17 mouse cellular contexts compared by ENCODE assay signal in genomic region chr16:16965149-16965548, GRCm38 (mm10). TPM values are rescaled to one million over a fixed set of nuclear protein-coding genes. Genes with fewer than 3 reads are reported as not detected.
DNase-seq lines count a peak whose midpoint lies in the region; ATAC-seq lines count a peak whose summit lies in the region.
"Had no signal": no experiment of that assay in that cellular context is flagged by ENCODE, and none has a peak within 500 bp of the region (broad histone marks: within the 10 kb centered on the region; RNA-seq: fewer than 3 reads in every experiment).

No protein-coding gene starts in this region.

- peaks cover 2% of the 10 kb centered on the region; the same call in 1 of the 2 replicates for H3K4me1 ChIP-seq in liver, embryonic 11.5 days (replicated peaks; ENCODE audit: control insufficient read depth, insufficient read depth, low read length)
- H3K4me1 ChIP-seq in liver, embryonic 15.5 days (replicated peaks) = peaks cover 7% of the 10 kb centered on the region; the same call in 1 of the 2 replicates
- H3K4me1 ChIP-seq in forebrain, embryonic 16.5 days (replicated peaks; ENCODE audit: control insufficient read depth, insufficient read depth, low read length) = no peaks in the 10 kb centered on the region
- H3K4me1 ChIP-seq: embryonic facial prominence, embryonic 10.5 days; forebrain, embryonic 13.5 days; heart, embryonic 12.5 days; hindbrain, embryonic 10.5 days; hindbrain, embryonic 15.5 days had no signal

- H3K9ac ChIP-seq in liver, embryonic 11.5 days (ENCODE audit: low read depth, low read length) = no peak overlapping the region
- no peak overlapping the region for H3K9ac ChIP-seq in liver, embryonic 15.5 days
- no peak overlapping the region for H3K9ac ChIP-seq in forebrain, embryonic 16.5 days (replicated peaks; ENCODE audit: low read depth, low read length)
- H3K9ac ChIP-seq: forebrain, embryonic 13.5 days; heart, embryonic 12.5 days; hindbrain, embryonic 15.5 days had no signal

- no peaks in the 10 kb centered on the region for H3K9me3 ChIP-seq in liver, embryonic 11.5 days (ENCODE audit: control insufficient read depth, low read length)
- H3K9me3 ChIP-seq in liver, embryonic 15.5 days (replicated peaks) = no peaks in the 10 kb centered on the region
- no peaks in the 10 kb centered on the region for H3K9me3 ChIP-seq in forebrain, embryonic 16.5 days (ENCODE audit: control insufficient read depth, low read length)
- H3K9me3 ChIP-seq: embryonic facial prominence, embryonic 10.5 days; forebrain, embryonic 13.5 days; heart, embryonic 12.5 days; hindbrain, embryonic 10.5 days; hindbrain, embryonic 15.5 days had no signal

- no peaks in the 10 kb centered on the region for H3K36me3 ChIP-seq in liver, embryonic 11.5 days (ENCODE audit: control insufficient read depth, insufficient read depth, low read length)
- H3K36me3 ChIP-seq in liver, embryonic 15.5 days (replicated peaks) = no peaks in the 10 kb centered on the region
- no peaks in the 10 kb centered on the region for H3K36me3 ChIP-seq in forebrain, embryonic 16.5 days (ENCODE audit: control insufficient read depth, insufficient read depth)
- H3K36me3 ChIP-seq: embryonic facial prominence, embryonic 10.5 days; heart, embryonic 12.5 days; hindbrain, embryonic 10.5 days; hindbrain, embryonic 15.5 days had no signal

- H3K27me3 ChIP-seq in liver, embryonic 11.5 days (replicated peaks; ENCODE audit: control insufficient read depth, insufficient read depth, low read length) = no peaks in the 10 kb centered on the region
- H3K27me3 ChIP-seq in liver, embryonic 15.5 days = no peaks in the 10 kb centered on the region
- H3K27me3 ChIP-seq in forebrain, embryonic 16.5 days (replicated peaks; ENCODE audit: control insufficient read depth, insufficient read depth, low read length) = no peaks in the 10 kb centered on the region
- H3K27me3 ChIP-seq: CH12.LX; forebrain, embryonic 13.5 days; heart, embryonic 12.5 days; hindbrain, embryonic 15.5 days had no signal

- peak; percentile 85 for ATAC-seq in liver, embryonic 11.5 days (replicated peaks; ENCODE audit: low FRiP score)
- ATAC-seq in liver, embryonic 15.5 days (ENCODE audit: insufficient read depth) = peak; percentile 49
- ATAC-seq in forebrain, embryonic 16.5 days = no peak
- ATAC-seq: forebrain, embryonic 13.5 days had no signal

- no peak overlapping the region for H3K4me3 ChIP-seq in liver, embryonic 11.5 days (ENCODE audit: low read depth, low read length)
- no peak overlapping the region for H3K4me3 ChIP-seq in liver, embryonic 15.5 days (replicated peaks)
- H3K4me3 ChIP-seq in forebrain, embryonic 16.5 days (replicated peaks; ENCODE audit: low read length) = no peak overlapping the region
- H3K4me3 ChIP-seq: embryonic facial prominence, embryonic 10.5 days; forebrain, embryonic 13.5 days; gastrocnemius, adult 2 months; heart, embryonic 12.5 days; hindbrain, embryonic 10.5 days; hindbrain, embryonic 15.5 days had no signal

- peak; percentile 92 for DNase-seq in MEL-GATA-1-ER (ENCODE audit: extremely low read depth, low read depth)
- DNase-seq in liver, embryonic 11.5 days (ENCODE audit: low spot score) = no peak
- no peak for DNase-seq in adrenal gland, adult 18-20 months (ENCODE audit: low spot score in 2 of 2)
- DNase-seq in right cerebral cortex, adult 18-20 months = no peak
- DNase-seq: adrenal gland, postnatal 10 days; cerebellum, adult 2 months; cerebellum, postnatal 10 days; gastrocnemius, adult 2 months; gastrocnemius, postnatal 25 days had no signal

- no peak overlapping the region for H3K4me2 ChIP-seq in liver, embryonic 11.5 days
- no peak overlapping the region for H3K4me2 ChIP-seq in liver, embryonic 15.5 days
- no peak overlapping the region for H3K4me2 ChIP-seq in forebrain, embryonic 16.5 days (ENCODE audit: low read length)
- H3K4me2 ChIP-seq: forebrain, embryonic 13.5 days; heart, embryonic 12.5 days; hindbrain, embryonic 15.5 days had no signal

- WGBS in liver, embryonic 11.5 days = 18% methylated on average over 1 of the region's 1 CpGs
- 17% methylated on average over 1 of the region's 1 CpGs for WGBS in liver, embryonic 15.5 days (ENCODE audit: insufficient replicate concordance)
- 66% methylated on average over 1 of the region's 1 CpGs for WGBS in forebrain, embryonic 16.5 days

- H3K27ac ChIP-seq in liver, embryonic 11.5 days (ENCODE audit: low read depth, low read length) = no peak overlapping the region
- no peak overlapping the region for H3K27ac ChIP-seq in liver, embryonic 15.5 days (replicated peaks)
- no peak overlapping the region for H3K27ac ChIP-seq in forebrain, embryonic 16.5 days (ENCODE audit: low read length)
- H3K27ac ChIP-seq: embryonic facial prominence, embryonic 10.5 days; forebrain, embryonic 13.5 days; gastrocnemius, adult 2 months; hindbrain, embryonic 10.5 days; hindbrain, embryonic 15.5 days had no signal

RNA-seq across cellular contexts. Expression of gene Mapk1, which starts 18.0 kb away (rescaled TPM):
- polyA plus RNA-seq in liver, embryonic 11.5 days (2014; fragmentation: Nextera tagmentation; extraction: Ambion mirVana) = 177 and 190 TPM in 2 replicates
- polyA plus RNA-seq in liver, embryonic 15.5 days (2015; fragmentation: Nextera tagmentation; extraction: Ambion mirVana) = 80.3 and 82.0 TPM in 2 replicates
- total RNA-seq in adrenal gland, adult 18-20 months (2021) = 100 to 1,000 TPM; 157 to 186 TPM
- 196 and 210 TPM in 2 replicates for polyA plus RNA-seq in forebrain, embryonic 16.5 days (2015; fragmentation: Nextera tagmentation; extraction: Ambion mirVana)
